Mouse (Mus musculus): ENCODE results near the gene Tmprss6.

Gene Tmprss6

GRCm38 (mm10) chr15:78420395-78420794 lies 48.0 kb downstream of the Tmprss6 start:
- DNase-seq (ENCODE audit: low spot score in 2 of 2): no peak

- peak; percentile 31 to 49 for DNase-seq (ENCODE audit: low spot score in 2 of 2)
Observed at GRCm38 (mm10) chr15:78416937-78417336, 51.5 kb downstream of the Tmprss6 start.

GRCm38 (mm10) chr15:78414157-78414556 lies 54.3 kb downstream of the Tmprss6 start:
- peak; percentile 37 to 48 for DNase-seq (ENCODE audit: low spot score in 2 of 2)

- DNase-seq (ENCODE audit: low spot score in 2 of 2): no peak
Observed at GRCm38 (mm10) chr15:78413719-78414117, 54.7 kb downstream of the Tmprss6 start.

GRCm38 (mm10) chr15:78413083-78413718 lies 55.2 kb downstream of the Tmprss6 start:
- no peak for DNase-seq (ENCODE audit: low spot score in 2 of 2)

GRCm38 (mm10) chr15:78409570-78410052 lies 58.8 kb downstream of the Tmprss6 start:
- no peak for DNase-seq (ENCODE audit: low spot score in 2 of 2)

- peak; percentile 86 to 89 for DNase-seq (ENCODE audit: low spot score in 2 of 2)
Observed at GRCm38 (mm10) chr15:78406293-78406934, 62.0 kb downstream of the Tmprss6 start, which contains the start of gene Mpst. TSS of gene Mpst (plus strand) at chr15:78406416.

- DNase-seq (ENCODE audit: low spot score in 2 of 2): peak; percentile 88 to 89
Observed at GRCm38 (mm10) chr15:78405517-78406211, 62.8 kb downstream of the Tmprss6 start, which contains the start of gene Tst. TSS of gene Tst (minus strand) at chr15:78405907.

- DNase-seq (ENCODE audit: low spot score in 2 of 2): no peak
Observed at GRCm38 (mm10) chr15:78405098-78405497, 63.3 kb downstream of the Tmprss6 start.

GRCm38 (mm10) chr15:78403896-78404295 lies 64.5 kb downstream of the Tmprss6 start:
- no peak for DNase-seq (ENCODE audit: low spot score in 2 of 2)

GRCm38 (mm10) chr15:78403301-78403741 lies 65.1 kb downstream of the Tmprss6 start:
- no peak for DNase-seq (ENCODE audit: low spot score in 2 of 2)

GRCm38 (mm10) chr15:78402423-78402822 lies 66.0 kb downstream of the Tmprss6 start:
- DNase-seq (ENCODE audit: low spot score in 2 of 2): no peak

GRCm38 (mm10) chr15:78401921-78402320 lies 66.5 kb downstream of the Tmprss6 start:
- DNase-seq (ENCODE audit: low spot score in 2 of 2): no peak

GRCm38 (mm10) chr15:78401345-78401744 lies 67.1 kb downstream of the Tmprss6 start:
- no peak for DNase-seq (ENCODE audit: low spot score in 2 of 2)

- no peak for DNase-seq (ENCODE audit: low spot score in 2 of 2)
Observed at GRCm38 (mm10) chr15:78395478-78395962, 72.9 kb downstream of the Tmprss6 start, which contains the start of gene Tex33. TSS of gene Tex33 (minus strand) at chr15:78395912.

- DNase-seq (ENCODE audit: low spot score in 2 of 2): no peak
Observed at GRCm38 (mm10) chr15:78390855-78391254, 77.6 kb downstream of the Tmprss6 start.
